Mouse (Mus musculus) C2C12 (cell line): ENCODE data around the gene Cab39.

ENCODE experiments used
- CEBPB ChIP-seq: IDR thresholded peaks from one replicate; pipeline ENCODE4 v1.6.1; 2011; ENCODE audit warnings: low read depth, mild to moderate bottlenecking, control low read depth, moderate library complexity
- CTCF ChIP-seq: IDR thresholded peaks from one replicate; pipeline ENCODE4 v1.5.1; 2011; ENCODE audit not compliant: control insufficient read depth, insufficient read depth, insufficient read length
- MYOD1 ChIP-seq: IDR thresholded peaks from one replicate; pipeline ENCODE4 v1.6.1; 2011; ENCODE audit warnings: low read depth; ENCODE audit not compliant: control insufficient read depth, insufficient read length

GRCm38 (mm10) chr1:85749829-85750228, 43.4 kb upstream of the Cab39 start:
- TF ChIP-seq CTCF (no peak), MYOD1 (no peak), CEBPB (no peak)
